Mouse (Mus musculus): ENCODE results near the gene Sdk1. TPM values are rescaled to one million over a fixed set of nuclear protein-coding genes. Genes with fewer than 3 reads are reported as not detected.
A peak's percentile ranks its signal among the peaks of the same experiment; 100 is the strongest.

Gene Sdk1
- polyA plus RNA-seq, 1 experiment: not detected

DNA sequence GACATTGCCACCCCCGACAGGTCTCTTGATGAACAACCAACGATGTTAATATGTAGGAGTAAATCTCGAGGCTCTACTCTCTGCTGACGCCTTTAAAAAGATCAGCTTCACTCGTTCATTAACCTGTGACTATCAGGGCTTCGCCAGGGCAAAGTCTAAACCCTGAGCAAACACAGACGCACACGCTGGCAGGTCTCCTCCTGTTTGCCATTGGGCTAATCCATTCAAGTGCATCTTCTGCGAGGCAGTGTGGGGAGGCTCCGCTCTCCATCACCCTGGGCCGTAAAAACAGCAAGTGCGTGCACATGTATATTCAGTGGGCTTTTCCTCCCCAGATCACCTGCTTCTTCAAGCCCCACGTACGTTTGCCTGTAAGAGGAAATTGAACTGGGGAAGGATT, 940.6 kb downstream of the Sdk1 start:
- H3K27me3 ChIP-seq (replicated peaks): no peaks in the 10 kb centered on the region
- no peaks in the 10 kb centered on the region for H3K36me3 ChIP-seq (replicated peaks; ENCODE audit: low read length)
- H3K9me3 ChIP-seq: peaks cover 53% of the 10 kb centered on the region
- no peaks in the 10 kb centered on the region for H3K4me1 ChIP-seq
- H3K4me3 ChIP-seq (replicated peaks): no peak overlapping the region
- TF ChIP-seq GATA1 (IDR thresholded peaks at IDR 0.05; ENCODE audit: borderline replicate concordance, low read length): no peak
- TF ChIP-seq FLI1 (IDR thresholded peaks at IDR 0.05; ENCODE audit: low read length): no peak

DNA sequence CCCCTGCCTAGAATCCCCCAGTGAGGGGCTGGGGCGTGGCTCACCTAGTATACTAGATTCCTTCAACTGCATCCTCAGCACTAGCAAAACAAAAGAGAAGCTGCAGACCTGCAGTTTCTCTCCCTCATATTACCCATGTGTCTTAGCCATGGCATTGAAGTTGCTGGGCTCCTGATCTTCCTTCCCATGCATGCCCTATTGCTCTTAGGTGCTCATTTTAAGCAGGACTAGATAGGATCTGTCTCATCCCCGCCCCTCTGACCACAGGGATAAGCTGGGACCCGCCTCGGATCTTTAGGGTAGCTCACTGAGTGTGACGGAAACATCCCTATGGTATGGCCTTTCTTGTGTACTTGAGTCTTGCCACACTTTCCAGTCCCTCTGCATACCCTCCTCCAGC, 947.5 kb downstream of the Sdk1 start:
- H3K4me3 ChIP-seq (replicated peaks): no peak overlapping the region
- H3K27me3 ChIP-seq (replicated peaks): no peaks in the 10 kb centered on the region
- TF ChIP-seq FLI1 (IDR thresholded peaks at IDR 0.05; ENCODE audit: low read length) (no peak), GATA1 (IDR thresholded peaks at IDR 0.05; ENCODE audit: borderline replicate concordance, low read length) (no peak)
- no peaks in the 10 kb centered on the region for H3K4me1 ChIP-seq
- H3K9me3 ChIP-seq: peaks cover 43% of the 10 kb centered on the region
- H3K36me3 ChIP-seq (replicated peaks; ENCODE audit: low read length): no peaks in the 10 kb centered on the region

- Histone ChIP-seq H3K9me3 (peaks cover 32% of the 10 kb centered on the region), H3K36me3 (replicated peaks; ENCODE audit: low read length) (no peaks in the 10 kb centered on the region), H3K4me3 (replicated peaks) (no peak overlapping the region), H3K27me3 (replicated peaks) (no peaks in the 10 kb centered on the region), H3K4me1 (no peaks in the 10 kb centered on the region)
- TF ChIP-seq GATA1 (IDR thresholded peaks at IDR 0.05; ENCODE audit: borderline replicate concordance, low read length) (no peak), FLI1 (IDR thresholded peaks at IDR 0.05; ENCODE audit: low read length) (no peak)
Observed at GRCm38 (mm10) chr5:142209911-142210310, 968.6 kb downstream of the Sdk1 start.

DNA sequence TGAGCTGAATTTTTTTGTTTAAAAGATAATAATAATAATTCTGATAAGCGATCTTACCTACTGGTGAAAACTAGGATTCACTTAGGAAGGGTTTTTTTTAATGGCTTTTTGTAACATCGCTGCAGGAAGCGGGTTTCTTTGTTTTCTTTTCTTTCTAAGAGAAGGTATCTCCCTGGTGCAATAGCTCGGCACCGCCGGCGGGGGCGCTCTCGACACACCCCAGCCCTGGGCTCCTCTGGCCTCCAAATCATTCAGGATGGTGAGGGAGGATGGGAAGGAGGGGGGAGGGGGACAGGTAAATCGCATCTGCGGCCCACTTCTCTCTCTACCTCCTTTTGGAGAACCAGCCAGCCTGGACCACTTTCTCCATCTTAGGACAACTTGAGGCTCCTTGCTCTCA, 971.0 kb downstream of the Sdk1 start:
- TF ChIP-seq GATA1 (IDR thresholded peaks at IDR 0.05; ENCODE audit: borderline replicate concordance, low read length) (no peak), FLI1 (IDR thresholded peaks at IDR 0.05; ENCODE audit: low read length) (no peak)
- Histone ChIP-seq H3K4me1 (no peaks in the 10 kb centered on the region), H3K27me3 (replicated peaks) (no peaks in the 10 kb centered on the region), H3K4me3 (replicated peaks) (no peak overlapping the region), H3K36me3 (replicated peaks; ENCODE audit: low read length) (no peaks in the 10 kb centered on the region), H3K9me3 (peaks cover 45% of the 10 kb centered on the region)

DNA sequence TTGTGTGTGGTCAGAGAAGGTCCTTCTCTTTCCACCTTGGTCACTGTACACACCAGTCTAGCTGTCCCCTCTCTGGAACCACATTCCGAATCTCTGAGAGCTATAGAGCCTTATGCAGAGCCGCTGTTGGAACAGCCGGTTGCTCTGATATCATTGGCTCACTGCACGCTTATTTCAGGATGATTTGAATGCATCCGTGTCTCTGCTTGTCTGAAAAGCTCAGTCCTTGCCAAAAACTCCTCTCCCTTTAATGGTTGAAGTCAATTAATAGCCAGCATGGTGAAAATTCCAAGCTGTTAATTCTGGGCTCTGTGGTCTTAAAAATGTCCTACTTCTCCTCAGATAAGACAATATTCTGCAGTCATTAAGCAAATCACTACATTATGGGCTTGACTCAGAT, 974.7 kb downstream of the Sdk1 start:
- TF ChIP-seq GATA1 (IDR thresholded peaks at IDR 0.05; ENCODE audit: borderline replicate concordance, low read length) (no peak), FLI1 (IDR thresholded peaks at IDR 0.05; ENCODE audit: low read length) (no peak)
- no peak overlapping the region for H3K4me3 ChIP-seq (replicated peaks)
- no peaks in the 10 kb centered on the region for H3K27me3 ChIP-seq (replicated peaks)
- H3K4me1 ChIP-seq: no peaks in the 10 kb centered on the region
- H3K36me3 ChIP-seq (replicated peaks; ENCODE audit: low read length): no peaks in the 10 kb centered on the region
- H3K9me3 ChIP-seq: peaks cover 67% of the 10 kb centered on the region

- peaks cover 49% of the 10 kb centered on the region for H3K9me3 ChIP-seq
- peak overlapping the region; percentile 23 for H3K4me3 ChIP-seq (replicated peaks)
- TF ChIP-seq GATA1 (IDR thresholded peaks at IDR 0.05; ENCODE audit: borderline replicate concordance, low read length) (no peak), FLI1 (IDR thresholded peaks at IDR 0.05; ENCODE audit: low read length) (no peak)
Observed at GRCm38 (mm10) chr5:142220851-142221503, 979.7 kb downstream of the Sdk1 start.

DNA sequence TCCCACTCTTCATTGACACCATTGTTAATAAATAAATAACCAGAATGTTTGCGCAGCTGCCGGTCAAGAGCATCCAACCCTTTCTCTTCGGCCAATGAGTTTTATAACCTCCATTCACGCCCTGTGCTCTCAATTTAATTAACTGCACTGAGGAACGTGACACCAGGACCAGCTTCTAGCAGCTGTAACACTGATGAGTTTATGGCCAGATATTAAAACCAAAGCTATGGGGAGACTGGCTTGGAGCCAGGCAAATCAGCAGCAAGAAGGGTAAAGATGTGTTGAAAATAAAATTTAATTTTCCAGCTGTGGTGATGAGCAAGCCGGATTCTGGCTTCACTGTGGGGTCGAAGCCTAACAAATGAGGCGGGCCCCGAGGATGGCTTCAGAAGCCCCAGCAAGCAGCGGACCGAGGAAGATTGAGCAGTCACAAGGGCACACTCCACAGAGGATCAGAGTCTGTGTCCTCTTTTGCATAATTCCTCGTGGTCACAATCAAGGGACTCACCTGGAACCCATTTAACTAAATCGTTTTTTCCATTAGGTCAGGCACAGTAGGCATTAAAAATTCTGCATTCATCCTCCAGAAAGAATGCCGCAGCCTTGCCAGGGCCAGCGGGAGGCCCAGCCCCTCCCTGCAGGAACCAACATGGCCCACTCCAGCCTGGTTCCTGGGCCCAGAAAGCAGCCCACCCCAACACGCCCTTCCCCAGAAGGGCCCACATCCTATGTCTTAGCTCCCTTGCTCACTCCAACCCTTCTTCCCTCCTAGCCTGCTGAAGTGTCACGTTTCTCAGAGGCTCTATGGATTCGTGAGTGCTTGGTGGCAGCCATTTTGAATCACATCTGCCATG, 987.9 kb downstream of the Sdk1 start:
- H3K4me3 ChIP-seq (replicated peaks): no peak overlapping the region
- H3K9me3 ChIP-seq: peaks cover 31% of the 10 kb centered on the region
- TF ChIP-seq GATA1 (IDR thresholded peaks at IDR 0.05; ENCODE audit: borderline replicate concordance, low read length) (no peak), FLI1 (IDR thresholded peaks at IDR 0.05; ENCODE audit: low read length) (no peak)
- H3K36me3 ChIP-seq (replicated peaks; ENCODE audit: low read length): no peaks in the 10 kb centered on the region
- no peaks in the 10 kb centered on the region for H3K4me1 ChIP-seq
- no peaks in the 10 kb centered on the region for H3K27me3 ChIP-seq (replicated peaks)

More at GRCm38 (mm10) chr5:142220851-142221503, 979.7 kb downstream of the Sdk1 start:
- no peaks in the 10 kb centered on the region for H3K27me3 ChIP-seq (replicated peaks)
- no peaks in the 10 kb centered on the region for H3K36me3 ChIP-seq (replicated peaks; ENCODE audit: low read length)
- no peaks in the 10 kb centered on the region for H3K4me1 ChIP-seq

DNA sequence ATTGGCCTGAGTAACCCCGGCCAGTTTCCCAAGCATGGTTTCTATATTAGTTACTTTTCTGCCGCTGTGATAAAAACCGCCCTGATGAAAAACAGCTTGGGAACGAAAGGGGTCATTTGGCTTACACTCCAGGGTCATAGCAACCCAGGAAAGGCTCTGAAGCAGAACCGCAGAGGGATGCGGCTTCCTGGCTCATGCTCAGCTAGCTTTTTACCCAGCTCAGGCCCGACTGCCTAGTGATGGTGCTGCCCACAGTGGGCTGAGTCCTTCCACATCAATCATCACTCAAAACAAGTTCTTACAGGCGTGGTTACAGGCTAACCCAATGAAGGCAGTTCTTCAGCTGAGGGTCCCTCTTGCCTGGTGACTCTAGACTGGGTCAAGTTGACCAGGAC, 988.5 kb downstream of the Sdk1 start:
- no peak overlapping the region for H3K4me3 ChIP-seq (replicated peaks)
- H3K4me1 ChIP-seq: no peaks in the 10 kb centered on the region
- peaks cover 31% of the 10 kb centered on the region for H3K9me3 ChIP-seq
- no peak for TF ChIP-seq FLI1 (IDR thresholded peaks at IDR 0.05; ENCODE audit: low read length)
- no peak for TF ChIP-seq GATA1 (IDR thresholded peaks at IDR 0.05; ENCODE audit: borderline replicate concordance, low read length)
- no peaks in the 10 kb centered on the region for H3K27me3 ChIP-seq (replicated peaks)
- H3K36me3 ChIP-seq (replicated peaks; ENCODE audit: low read length): no peaks in the 10 kb centered on the region

DNA sequence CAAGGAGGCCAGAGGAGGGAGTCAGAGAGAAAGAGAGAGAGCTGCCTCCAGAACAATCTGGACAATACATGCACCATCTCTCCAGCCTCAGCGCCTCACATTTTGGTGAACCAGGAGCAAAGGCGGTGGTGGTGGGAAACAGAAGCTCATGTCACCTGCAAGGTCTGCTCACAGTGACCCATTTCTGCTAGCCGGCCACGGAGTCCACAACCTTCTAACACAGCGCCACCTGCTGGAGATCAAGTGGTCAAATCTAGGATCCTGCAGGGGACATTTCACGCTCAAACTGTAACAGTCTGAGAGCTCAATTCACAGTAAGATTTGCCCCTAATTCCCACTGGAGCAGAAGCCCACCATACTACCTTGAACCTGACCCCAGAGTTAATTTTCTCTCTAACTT, 999.0 kb downstream of the Sdk1 start:
- H3K4me1 ChIP-seq: no peaks in the 10 kb centered on the region
- H3K36me3 ChIP-seq (replicated peaks; ENCODE audit: low read length): no peaks in the 10 kb centered on the region
- no peaks in the 10 kb centered on the region for H3K27me3 ChIP-seq (replicated peaks)
- no peak overlapping the region for H3K4me3 ChIP-seq (replicated peaks)
- TF ChIP-seq GATA1 (IDR thresholded peaks at IDR 0.05; ENCODE audit: borderline replicate concordance, low read length) (no peak), FLI1 (IDR thresholded peaks at IDR 0.05; ENCODE audit: low read length) (no peak)
- peaks cover 58% of the 10 kb centered on the region for H3K9me3 ChIP-seq

GRCm38 (mm10) chr5:142242597-142242996, 1001.3 kb downstream of the Sdk1 start:
- H3K27me3 ChIP-seq (replicated peaks): no peaks in the 10 kb centered on the region
- H3K4me3 ChIP-seq (replicated peaks): no peak overlapping the region
- H3K4me1 ChIP-seq: no peaks in the 10 kb centered on the region
- TF ChIP-seq FLI1 (IDR thresholded peaks at IDR 0.05; ENCODE audit: low read length) (no peak), GATA1 (IDR thresholded peaks at IDR 0.05; ENCODE audit: borderline replicate concordance, low read length) (no peak)
- peaks cover 65% of the 10 kb centered on the region for H3K9me3 ChIP-seq
- H3K36me3 ChIP-seq (replicated peaks; ENCODE audit: low read length): no peaks in the 10 kb centered on the region

Data from megakaryocyte, embryonic 14.5 days (primary cell).